Mouse (Mus musculus) heart, postnatal 0 days (tissue): ENCODE results near the gene Il11ra1.

ENCODE experiments used
- CTCF ChIP-seq: IDR thresholded peaks from 2 replicates; pipeline ENCODE4 v1.5.1; 2016; ENCODE audit warnings: antibody characterized with exemption, control low read depth, low read depth
- EP300 ChIP-seq: IDR thresholded peaks from 2 replicates; pipeline ENCODE4 v1.6.1; 2016; ENCODE audit warnings: antibody characterized with exemption, low read depth

DNA sequence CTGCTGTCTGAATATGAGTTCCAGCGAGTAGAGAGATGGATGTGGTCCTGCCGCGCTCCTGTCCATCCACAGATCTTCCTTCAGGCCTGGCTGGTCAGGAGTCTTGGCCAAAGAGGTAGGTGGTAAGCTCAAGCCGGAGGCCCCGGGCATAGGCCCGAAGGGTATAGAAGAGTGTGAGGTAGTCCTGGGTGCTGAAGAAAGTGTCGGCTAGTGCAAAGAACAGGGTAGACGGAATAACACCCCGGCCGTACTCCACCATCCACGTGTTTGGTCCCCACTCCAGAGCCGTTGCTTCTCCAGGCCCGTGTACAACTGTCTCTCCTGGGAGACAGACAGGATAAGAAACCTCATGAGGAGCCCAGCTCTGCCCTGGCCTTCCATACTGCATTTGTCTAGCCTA, 39.5 kb downstream of the Il11ra1 start:
- TF ChIP-seq CTCF (no peak), EP300 (no peak)
